Mouse (Mus musculus): ENCODE measurements around the gene Alpl.

DNA sequence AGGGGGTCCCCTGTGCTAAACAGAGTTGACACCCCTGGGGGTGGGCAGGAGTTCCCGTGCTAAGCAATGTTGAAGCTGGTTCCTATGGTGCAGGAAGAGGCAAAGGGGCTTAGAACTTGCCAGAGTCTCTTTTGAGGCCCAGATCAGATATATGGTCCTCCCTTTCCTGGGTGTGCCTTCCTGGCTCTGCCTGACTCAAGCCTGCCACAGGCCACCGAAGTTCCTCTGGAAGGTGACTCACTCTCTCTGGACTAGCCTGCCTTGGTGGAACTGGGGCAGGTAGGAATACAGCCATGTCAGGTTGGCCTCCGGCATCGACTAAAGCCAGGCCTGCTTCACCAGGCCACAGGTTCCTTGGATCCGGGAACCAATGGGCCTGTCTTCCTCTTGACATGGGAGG lies 93.1 kb downstream of the Alpl start:
- no peak for TF ChIP-seq CTCF (IDR thresholded peaks at IDR 0.05; ENCODE audit: control insufficient read depth, insufficient read depth, insufficient replicate concordance, low read depth, low read length)
- no peak for TF ChIP-seq POLR2A (IDR thresholded peaks at IDR 0.05; ENCODE audit: control insufficient read depth, low read depth, low read length)

Data from testis, adult 2 months (tissue).